Mouse (Mus musculus): ENCODE data around the gene Tmem63a.

GRCm38 (mm10) chr1:180911138-180911537, 31.0 kb upstream of the Tmem63a start:
- TF ChIP-seq POLR2A (IDR thresholded peaks at IDR 0.05; ENCODE audit: insufficient read length, low read depth) (no peak), CEBPB (IDR thresholded peaks at IDR 0.05; ENCODE audit: insufficient read depth, poor library complexity, severe bottlenecking) (no peak)

Data from myocyte (in vitro differentiated cells).